Mouse (Mus musculus) G1E (cell line): ENCODE data around the gene Carmil3. TPM values are rescaled to one million over a fixed set of nuclear protein-coding genes. Genes with fewer than 3 reads are reported as not detected.

Experiments
- ATAC-seq: 2 replicates; pipeline ENCODE4 v1.8.0; 2016; ENCODE audit warnings: mild to moderate bottlenecking; ENCODE audit not compliant: insufficient number of reproducible peaks, poor library complexity, low FRiP score, severe bottlenecking; ENCODE audit errors: extremely low read depth
- DNase-seq: peaks from one replicate; pipeline ENCODE4 v3.0.0; 2012; ENCODE audit warnings: low spot score
- H3K27me3 ChIP-seq: 2 replicates; pipeline ENCODE4 v1.6.1; 2012; ENCODE audit warnings: mild to moderate bottlenecking, low read length, inconsistent platforms; ENCODE audit not compliant: insufficient read depth
- H3K36me3 ChIP-seq: replicated peaks from 2 replicates; pipeline ENCODE3; 2012; ENCODE audit warnings: mild to moderate bottlenecking, inconsistent platforms
- H3K4me1 ChIP-seq: 2 replicates; pipeline ENCODE4 v1.6.1; 2012; ENCODE audit warnings: low read depth, low read length, inconsistent platforms, mixed read lengths; ENCODE audit not compliant: insufficient read depth
- H3K4me3 ChIP-seq: 2 replicates; pipeline ENCODE4 v1.5.1; 2012; ENCODE audit warnings: low read depth, mild to moderate bottlenecking, inconsistent platforms, low read length, moderate library complexity, mixed read lengths
- H3K9me3 ChIP-seq: replicated peaks from 2 replicates; pipeline ENCODE4 v1.6.1; 2012; ENCODE audit warnings: inconsistent platforms
- CTCF ChIP-seq: IDR thresholded peaks from 2 replicates; pipeline ENCODE4 v1.5.1; 2012; ENCODE audit warnings: low read depth, low read length, inconsistent platforms, mixed read lengths
- GATA1 ChIP-seq: IDR thresholded peaks from 2 replicates; pipeline ENCODE4 v1.6.1; 2012; ENCODE audit warnings: borderline replicate concordance, low read length, inconsistent platforms, mixed read lengths
- GATA2 ChIP-seq: IDR thresholded peaks from 2 replicates; pipeline ENCODE4 v1.6.1; 2012; ENCODE audit warnings: low read depth, low read length, inconsistent platforms, borderline replicate concordance
- POLR2AphosphoS5 ChIP-seq: IDR thresholded peaks from 2 replicates; pipeline ENCODE4 v1.6.1; 2012; ENCODE audit warnings: low read depth, low read length, inconsistent platforms; ENCODE audit not compliant: insufficient replicate concordance
- TAL1 ChIP-seq: conservative IDR thresholded peaks from 2 replicates; pipeline ENCODE4 v1.6.1; 2012; ENCODE audit warnings: low read depth, low read length, inconsistent platforms, mixed read lengths
- polyA plus RNA-seq: library from polyadenylated mRNA; stranded (reverse); fragments of >175 nt; gene quantifications from 2 replicates; pipeline ENCODE4 v1.2.3, GENCODE M21; 2012
- total RNA-seq, 2 experiments: library from RNA; stranded (forward) in 1 of 2; stranded (reverse) in 1 of 2; fragments of 200-1000 nt in 1 of 2; fragments of >200 nt in 1 of 2; fragmentation: Nextera tagmentation in 1 of 2; gene quantifications; 2 replicates each; pipeline ENCODE4 v1.2.3; 2014 to 2017

The Carmil3 gene
- total and polyA plus RNA-seq, 3 experiments = 0.92 to 2.2 (median 2.1) TPM

DNA sequence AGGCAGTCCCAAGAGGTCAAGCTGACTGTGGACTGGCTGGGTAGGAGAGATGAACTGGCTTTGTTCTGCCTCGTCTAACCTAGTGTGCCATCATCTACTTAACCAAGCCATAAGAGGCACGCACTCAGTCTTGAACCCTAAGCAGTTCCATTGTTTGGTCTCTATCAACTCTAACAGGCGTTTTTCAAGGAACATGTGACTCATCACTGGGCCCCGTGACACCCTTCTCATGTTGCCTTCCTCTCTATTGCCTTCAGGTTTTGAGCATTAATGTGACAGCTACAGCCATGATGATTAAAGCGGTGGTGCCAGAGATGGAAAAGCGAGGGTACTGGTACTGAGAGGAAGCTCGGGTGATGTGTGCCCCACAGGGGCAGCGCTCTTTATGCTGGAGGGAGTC lies 3.6 kb upstream of the Carmil3 start:
- no peak for TF ChIP-seq GATA2
- no peak for TF ChIP-seq GATA1
- TF ChIP-seq CTCF = no peak
- TF ChIP-seq POLR2AphosphoS5 = no peak
- no peak for TF ChIP-seq TAL1
- peaks cover 29% of the 10 kb centered on the region for H3K4me1 ChIP-seq
- no peaks in the 10 kb centered on the region for H3K27me3 ChIP-seq
- no peak for DNase-seq
- H3K9me3 ChIP-seq = no peaks in the 10 kb centered on the region
- no peak for ATAC-seq
- H3K36me3 ChIP-seq = peaks cover 63% of the 10 kb centered on the region
- H3K4me3 ChIP-seq = no peak overlapping the region

DNA sequence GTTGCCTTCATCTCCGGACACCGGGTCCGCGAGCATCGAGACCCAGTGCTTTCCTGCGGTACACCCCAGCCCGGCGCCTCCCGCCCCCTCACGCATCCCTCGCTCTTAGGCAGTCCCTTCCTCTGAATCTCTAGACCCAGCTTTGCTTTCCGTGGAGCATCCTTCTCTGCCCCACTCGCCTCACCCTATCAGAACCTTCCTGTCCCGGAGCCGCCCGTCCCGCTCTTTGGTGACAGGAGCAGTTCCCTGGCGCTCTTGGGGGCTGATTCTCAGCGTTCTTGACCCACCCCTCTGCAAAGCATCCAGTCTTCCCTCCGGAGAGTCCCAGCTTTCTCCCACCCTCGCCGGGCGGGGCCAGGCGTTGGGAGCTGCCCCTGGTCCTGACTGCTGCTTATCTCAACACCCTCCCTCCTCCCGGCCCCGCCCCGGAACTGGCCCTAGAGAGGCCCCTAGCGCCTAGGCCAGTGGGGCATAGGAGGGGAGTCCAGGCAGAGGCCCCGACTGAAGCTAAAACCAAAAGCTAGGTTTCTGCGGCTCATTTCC lies 911 bp downstream of the Carmil3 start:
- TF ChIP-seq CTCF = no peak
- no peak for TF ChIP-seq GATA1
- no peak for TF ChIP-seq GATA2
- TF ChIP-seq TAL1 = no peak
- no peak for TF ChIP-seq POLR2AphosphoS5
- peak overlapping the region; percentile 75 for H3K4me3 ChIP-seq
- peaks cover 41% of the 10 kb centered on the region for H3K4me1 ChIP-seq
- peaks cover 33% of the 10 kb centered on the region for H3K36me3 ChIP-seq
- DNase-seq = peak; percentile 83
- no peaks in the 10 kb centered on the region for H3K9me3 ChIP-seq
- peaks cover 15% of the 10 kb centered on the region; the same call in 1 of the 2 replicates for H3K27me3 ChIP-seq
- peak; percentile 93 for ATAC-seq

DNA sequence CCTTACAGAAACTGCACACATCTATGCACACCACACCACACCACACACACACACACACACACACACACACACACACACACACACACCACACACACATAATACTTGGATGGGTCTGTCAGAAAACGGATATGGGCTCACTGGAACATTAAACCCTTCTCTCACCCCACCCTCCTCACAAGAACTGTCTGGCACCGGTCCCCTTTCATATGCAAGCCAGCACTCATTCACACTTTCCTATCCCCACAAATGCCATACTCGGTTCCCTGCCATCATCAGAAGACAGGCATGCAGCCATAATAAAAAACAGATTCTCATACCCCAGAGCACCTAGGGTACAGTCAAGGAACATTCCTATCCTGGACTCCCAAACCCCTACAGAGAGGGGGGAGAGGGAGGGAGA lies 1.7 kb downstream of the Carmil3 start:
- no peak overlapping the region for H3K4me3 ChIP-seq
- ATAC-seq (no peak), DNase-seq (no peak)
- H3K27me3 ChIP-seq = peaks cover 15% of the 10 kb centered on the region; the same call in 1 of the 2 replicates
- peaks cover 38% of the 10 kb centered on the region for H3K4me1 ChIP-seq
- TF ChIP-seq CTCF (no peak), GATA1 (no peak), TAL1 (no peak), GATA2 (no peak), POLR2AphosphoS5 (no peak)
- no peaks in the 10 kb centered on the region for H3K9me3 ChIP-seq
- H3K36me3 ChIP-seq = peaks cover 26% of the 10 kb centered on the region

DNA sequence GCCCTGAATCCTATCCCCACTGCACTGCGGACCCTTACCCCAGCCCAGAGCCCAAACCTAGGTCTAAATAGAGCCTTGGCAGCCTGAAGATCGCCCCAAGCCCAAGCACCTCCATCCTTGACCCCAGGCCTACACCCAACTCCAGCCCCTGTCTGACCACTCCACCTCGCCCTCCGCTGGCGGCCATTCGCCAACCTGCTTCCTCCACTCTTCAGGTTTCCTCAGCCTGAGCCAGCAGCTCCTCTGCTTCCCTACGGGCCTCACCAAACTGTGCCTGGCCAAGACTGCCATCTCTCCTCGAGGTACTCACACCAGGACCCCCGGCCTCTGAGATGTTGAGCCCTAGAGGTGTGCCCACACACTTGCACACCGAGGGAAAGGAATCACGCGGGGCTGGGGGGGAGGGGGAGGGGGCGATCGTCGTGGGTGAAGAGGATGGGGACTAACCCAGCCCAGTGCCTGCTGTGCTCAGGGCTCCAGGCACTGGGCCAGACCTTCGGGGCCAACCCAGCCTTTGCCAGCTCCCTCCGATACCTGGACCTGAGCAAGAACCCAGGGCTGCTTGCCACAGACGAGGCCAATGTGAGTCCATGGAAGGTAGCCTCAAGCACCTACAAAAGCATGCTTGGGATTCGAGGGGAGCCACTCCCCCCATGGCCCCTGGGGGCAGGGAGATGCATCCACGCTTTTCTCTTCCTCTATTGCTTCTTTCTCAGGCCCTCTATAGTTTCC lies 5.2 kb downstream of the Carmil3 start:
- peaks cover 34% of the 10 kb centered on the region for H3K27me3 ChIP-seq
- no peaks in the 10 kb centered on the region for H3K9me3 ChIP-seq
- ATAC-seq (no peak), DNase-seq (no peak)
- H3K4me1 ChIP-seq = peaks cover 40% of the 10 kb centered on the region
- TF ChIP-seq POLR2AphosphoS5 (no peak), TAL1 (no peak), GATA1 (no peak), GATA2 (no peak), CTCF (no peak)
- no peak overlapping the region for H3K4me3 ChIP-seq
- no peaks in the 10 kb centered on the region for H3K36me3 ChIP-seq

DNA sequence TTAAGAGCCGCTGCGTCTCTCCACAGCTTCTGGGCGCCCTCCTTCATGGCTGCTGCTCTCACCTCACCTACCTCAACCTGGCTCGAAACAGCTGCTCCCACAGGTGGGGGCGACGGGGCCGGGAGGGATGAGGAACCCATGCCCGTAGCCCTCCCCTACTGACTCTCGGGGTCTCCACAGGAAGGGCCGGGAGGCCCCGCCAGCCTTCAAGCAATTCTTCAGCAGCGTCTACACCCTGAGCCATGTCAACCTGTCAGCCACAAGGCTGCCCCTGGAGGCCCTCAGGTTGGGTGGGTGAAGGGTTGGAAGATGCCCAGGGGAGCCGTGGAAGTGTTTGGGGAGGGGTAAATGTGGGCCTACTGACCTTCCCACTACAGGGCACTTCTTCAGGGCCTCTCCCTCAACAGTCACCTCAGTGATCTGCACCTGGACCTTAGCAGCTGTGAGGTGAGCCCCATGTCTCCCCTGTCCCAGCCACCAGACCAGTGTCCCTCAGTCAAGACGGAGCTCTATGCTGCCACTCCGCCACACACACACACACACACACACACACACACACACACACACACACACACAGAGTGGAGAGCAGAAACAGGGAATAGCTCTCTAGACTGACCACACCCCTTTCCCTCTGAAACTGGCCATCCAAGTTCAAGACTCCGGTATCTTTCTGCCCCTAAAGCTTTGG lies 6.5 kb downstream of the Carmil3 start:
- peaks cover 27% of the 10 kb centered on the region for H3K4me1 ChIP-seq
- DNase-seq (no peak), ATAC-seq (no peak)
- peaks cover 43% of the 10 kb centered on the region for H3K27me3 ChIP-seq
- H3K36me3 ChIP-seq = no peaks in the 10 kb centered on the region
- no peak overlapping the region for H3K4me3 ChIP-seq
- TF ChIP-seq POLR2AphosphoS5 (no peak), CTCF (no peak), GATA1 (no peak)
- H3K9me3 ChIP-seq = no peaks in the 10 kb centered on the region

DNA sequence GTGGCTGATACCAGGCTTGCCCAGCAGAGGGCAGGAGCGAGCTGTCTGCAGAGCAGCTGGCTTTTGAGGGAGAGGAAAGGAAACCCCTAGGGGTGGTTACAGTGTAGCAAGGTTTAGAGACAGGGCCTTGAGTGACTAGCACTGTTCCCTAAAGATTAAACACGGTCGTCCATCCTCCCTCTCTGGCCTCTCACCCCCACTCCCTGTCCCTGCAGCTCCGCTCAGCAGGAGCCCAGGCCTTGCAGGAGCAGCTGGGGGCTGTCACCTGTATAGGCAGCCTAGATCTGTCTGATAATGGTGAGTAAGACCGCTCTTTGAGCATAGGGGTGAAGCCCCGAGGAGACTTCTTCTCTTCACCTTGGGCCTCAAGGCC lies 7.0 kb downstream of the Carmil3 start:
- H3K27me3 ChIP-seq = peaks cover 47% of the 10 kb centered on the region
- TF ChIP-seq CTCF (peak; percentile 95), TAL1 (no peak), GATA2 (no peak), GATA1 (no peak), POLR2AphosphoS5 (no peak)

More for the DNA sequence above, 7.0 kb downstream of the Carmil3 start:
- H3K4me3 ChIP-seq = no peak overlapping the region
- peaks cover 22% of the 10 kb centered on the region for H3K4me1 ChIP-seq
- DNase-seq (peak; percentile 90), ATAC-seq (peak; percentile 8; the same call in 1 of the 2 replicates)
- no peaks in the 10 kb centered on the region for H3K36me3 ChIP-seq
- no peaks in the 10 kb centered on the region for H3K9me3 ChIP-seq
